Mouse (Mus musculus): ENCODE results near the gene Tmem120a. TPM values are rescaled to one million over a fixed set of nuclear protein-coding genes. Genes with fewer than 3 reads are reported as not detected.

The Tmem120a gene
- polyA plus RNA-seq, 2 experiments, result 5.7 to 16.0 TPM

DNA sequence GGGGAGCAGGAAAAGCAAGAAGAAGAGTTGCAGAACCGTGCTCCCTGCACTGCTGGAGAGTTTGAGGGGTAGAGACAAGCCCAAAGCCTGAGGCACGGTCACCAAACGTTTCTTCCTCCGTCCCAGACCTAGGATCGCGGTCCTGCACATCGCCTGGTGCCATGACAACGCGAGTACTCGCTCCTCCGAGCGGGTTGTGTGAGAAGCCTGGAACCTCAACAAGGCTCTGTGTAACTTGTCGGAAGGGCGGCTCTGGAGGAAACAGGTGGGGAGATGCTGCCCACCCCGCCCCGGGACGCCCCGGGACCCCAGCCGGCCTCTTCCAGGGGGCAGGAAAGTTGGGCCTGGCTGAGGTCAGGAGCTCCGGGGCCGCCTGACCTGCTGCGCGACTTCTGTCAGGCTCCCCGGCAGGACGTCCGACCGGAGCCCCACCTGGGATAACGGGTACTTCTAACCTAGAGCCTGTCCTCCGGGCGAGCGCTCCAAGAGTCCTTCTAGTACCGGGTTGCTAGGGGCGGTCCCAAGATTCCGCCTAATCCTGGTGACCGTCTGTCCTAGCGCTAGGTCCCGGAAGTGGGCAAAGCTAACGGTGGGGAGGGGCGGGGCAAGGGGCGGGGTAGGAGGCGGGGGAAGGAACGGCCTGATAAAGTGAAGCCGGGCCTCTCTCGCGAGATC lies 33.7 kb upstream of the Tmem120a start, which contains the start of gene Styxl1:
Gene Styxl1, minus strand, starts transcription at position 590 of the 675 bp plus-strand sequence.
- peaks cover 13 to 25% of the 10 kb centered on the region in 2 experiments for H3K4me1 ChIP-seq (replicated peaks; ENCODE audit: control insufficient read depth in 2 of 2, insufficient read depth in 2 of 2, low read length in 1 of 2)
- under 1% methylated on average over 45 of the region's 45 CpGs for WGBS (ENCODE audit: insufficient replicate concordance)

DNA sequence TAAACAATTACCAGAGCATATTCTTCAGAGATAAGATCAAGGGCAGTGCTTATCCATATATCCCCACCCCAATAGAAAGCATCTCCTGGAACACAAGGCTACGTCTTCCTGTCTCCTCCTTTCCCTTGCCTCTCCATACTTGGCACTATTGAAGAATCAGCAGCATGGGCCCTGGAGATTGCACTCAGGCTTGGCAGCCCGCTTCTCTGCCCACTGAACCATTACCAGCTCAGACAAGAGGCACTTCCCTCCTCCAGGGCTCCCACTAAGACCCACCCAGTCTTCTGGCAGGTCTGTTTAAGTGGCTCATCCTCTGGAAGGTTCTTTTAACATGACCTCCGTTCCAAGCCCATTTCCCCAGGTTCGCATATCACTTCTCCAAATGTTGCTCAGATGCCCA lies 32.3 kb upstream of the Tmem120a start:
- WGBS (ENCODE audit: insufficient replicate concordance), result 73% methylated on average over 4 of the region's 4 CpGs
- Histone ChIP-seq H3K9ac (replicated peaks) (no peak overlapping the region), H3K9me3 (ENCODE audit: control insufficient read depth, low read length) (no peaks in the 10 kb centered on the region), H3K27me3 (ENCODE audit: control insufficient read depth, insufficient read depth, low read length) (no peaks in the 10 kb centered on the region), H3K27ac (no peak overlapping the region), H3K4me1 (replicated peaks; ENCODE audit: control insufficient read depth in 2 of 2, insufficient read depth in 2 of 2, low read length in 1 of 2) (peaks cover 13 to 24% of the 10 kb centered on the region in 2 experiments), H3K4me2 (ENCODE audit: low read depth) (no peak overlapping the region), H3K4me3 (ENCODE audit: insufficient read depth in 1 of 2, low read depth in 2 of 2, low read length in 2 of 2) (no peak overlapping the region), H3K36me3 (replicated peaks; ENCODE audit: control insufficient read depth, insufficient read depth, low read depth) (no peaks in the 10 kb centered on the region; the same call in 1 of the 2 replicates)
- no peak for ATAC-seq (ENCODE audit: insufficient read depth)
- TF ChIP-seq CTCF (IDR thresholded peaks at IDR 0.05; ENCODE audit: low read depth), result no peak
- DNase-seq (ENCODE audit: low read depth in 3 of 3, low spot score in 3 of 3), result no peak

More for the DNA sequence above, 33.7 kb upstream of the Tmem120a start, which contains the start of gene Styxl1:
- peak in 1 of 3 experiments; percentile 35 for DNase-seq (ENCODE audit: low read depth in 3 of 3, low spot score in 3 of 3)
- TF ChIP-seq EP300 (IDR thresholded peaks at IDR 0.05; ENCODE audit: low read depth), result no peak
- TF ChIP-seq CTCF (IDR thresholded peaks at IDR 0.05; ENCODE audit: low read depth), result no peak
- Histone ChIP-seq H3K27ac (peak within 1 kb of the TSS; percentile 64), H3K4me3 (ENCODE audit: insufficient read depth in 1 of 2, low read depth in 2 of 2, low read length in 2 of 2) (peak within 1 kb of the TSS; percentile 70 to 90), H3K9ac (replicated peaks) (peak within 1 kb of the TSS; percentile 92), H3K36me3 (replicated peaks; ENCODE audit: control insufficient read depth, insufficient read depth, low read depth) (peaks cover 5% of the 10 kb centered on the region), H3K4me2 (ENCODE audit: low read depth) (peak within 1 kb of the TSS; percentile 96), H3K27me3 (ENCODE audit: control insufficient read depth, insufficient read depth, low read length) (no peaks in the 10 kb centered on the region), H3K9me3 (ENCODE audit: control insufficient read depth, low read length) (no peaks in the 10 kb centered on the region)
- peak; percentile 91 for ATAC-seq (ENCODE audit: insufficient read depth)

DNA sequence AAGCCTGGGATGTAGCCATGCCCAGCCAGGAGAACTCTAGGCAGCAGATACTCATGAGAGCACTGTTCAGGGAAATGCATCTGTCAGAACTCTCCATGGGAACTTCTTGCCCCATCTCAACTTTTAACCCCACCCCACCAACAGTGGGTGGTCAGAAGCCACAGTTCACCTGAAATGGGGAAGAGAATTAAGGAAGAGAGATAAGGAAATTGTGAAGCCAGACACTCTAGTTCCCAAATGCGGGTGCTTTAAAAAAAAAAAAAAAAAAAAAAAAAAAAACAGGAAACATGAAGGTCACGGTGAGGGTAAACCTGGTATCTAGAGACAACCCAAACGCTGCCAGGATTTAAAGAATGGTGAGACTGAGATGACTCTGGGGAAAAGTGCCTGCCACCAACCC lies 28.3 kb upstream of the Tmem120a start:
- Histone ChIP-seq H3K9ac (replicated peaks) (no peak overlapping the region), H3K36me3 (replicated peaks; ENCODE audit: control insufficient read depth, insufficient read depth, low read depth) (no peaks in the 10 kb centered on the region), H3K4me2 (ENCODE audit: low read depth) (no peak overlapping the region), H3K27ac (no peak overlapping the region), H3K4me1 (replicated peaks; ENCODE audit: control insufficient read depth in 2 of 2, insufficient read depth in 2 of 2, low read length in 1 of 2) (peaks cover 3 to 5% of the 10 kb centered on the region in 2 experiments), H3K4me3 (ENCODE audit: insufficient read depth in 1 of 2, low read depth in 2 of 2, low read length in 2 of 2) (no peak overlapping the region), H3K27me3 (ENCODE audit: control insufficient read depth, insufficient read depth, low read length) (no peaks in the 10 kb centered on the region), H3K9me3 (ENCODE audit: control insufficient read depth, low read length) (no peaks in the 10 kb centered on the region)
- DNase-seq (ENCODE audit: low read depth in 3 of 3, low spot score in 3 of 3) (no peak), ATAC-seq (ENCODE audit: insufficient read depth) (no peak)
- WGBS (ENCODE audit: insufficient replicate concordance), result 11% methylated on average over 3 of the region's 3 CpGs
- TF ChIP-seq EP300 (IDR thresholded peaks at IDR 0.05; ENCODE audit: low read depth) (no peak), CTCF (IDR thresholded peaks at IDR 0.05; ENCODE audit: low read depth) (no peak)

DNA sequence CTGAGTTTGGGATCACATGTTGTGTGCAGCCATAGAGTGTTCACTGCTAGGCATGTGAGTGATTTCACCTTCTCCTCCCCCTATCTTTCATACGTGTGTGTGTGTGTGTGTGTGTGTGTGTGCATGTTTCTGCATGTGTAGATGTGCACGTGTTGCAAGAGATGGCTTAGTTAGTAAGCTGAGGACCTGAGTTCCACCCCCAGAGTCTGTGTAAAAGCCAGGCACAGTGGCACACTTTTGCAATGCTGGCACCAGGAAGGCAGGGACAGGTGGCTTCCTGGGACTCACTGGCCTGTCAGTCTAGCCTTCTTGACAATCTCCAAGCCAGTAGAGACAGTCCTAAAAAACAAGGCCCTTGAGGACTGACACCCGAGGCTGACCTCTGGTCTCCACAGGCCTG lies 20.7 kb upstream of the Tmem120a start:
- TF ChIP-seq EP300 (IDR thresholded peaks at IDR 0.05; ENCODE audit: low read depth) (no peak), CTCF (IDR thresholded peaks at IDR 0.05; ENCODE audit: low read depth) (no peak)
- 41% methylated on average over 3 of the region's 3 CpGs for WGBS (ENCODE audit: insufficient replicate concordance)
- H3K36me3 ChIP-seq (replicated peaks; ENCODE audit: control insufficient read depth, insufficient read depth, low read depth), result no peaks in the 10 kb centered on the region
- no peak overlapping the region for H3K4me2 ChIP-seq (ENCODE audit: low read depth)
- H3K27ac ChIP-seq, result no peak overlapping the region
- H3K27me3 ChIP-seq (ENCODE audit: control insufficient read depth, insufficient read depth, low read length), result no peaks in the 10 kb centered on the region
- ATAC-seq (ENCODE audit: insufficient read depth) (no peak), DNase-seq (ENCODE audit: low read depth in 3 of 3, low spot score in 3 of 3) (no peak)
- no peak overlapping the region for H3K9ac ChIP-seq (replicated peaks)
- no peaks in the 10 kb centered on the region for H3K9me3 ChIP-seq (ENCODE audit: control insufficient read depth, low read length)
- H3K4me1 ChIP-seq (replicated peaks; ENCODE audit: control insufficient read depth in 2 of 2, insufficient read depth in 2 of 2, low read length in 1 of 2), result no peaks in the 10 kb centered on the region
- H3K4me3 ChIP-seq (ENCODE audit: insufficient read depth in 1 of 2, low read depth in 2 of 2, low read length in 2 of 2), result no peak overlapping the region

DNA sequence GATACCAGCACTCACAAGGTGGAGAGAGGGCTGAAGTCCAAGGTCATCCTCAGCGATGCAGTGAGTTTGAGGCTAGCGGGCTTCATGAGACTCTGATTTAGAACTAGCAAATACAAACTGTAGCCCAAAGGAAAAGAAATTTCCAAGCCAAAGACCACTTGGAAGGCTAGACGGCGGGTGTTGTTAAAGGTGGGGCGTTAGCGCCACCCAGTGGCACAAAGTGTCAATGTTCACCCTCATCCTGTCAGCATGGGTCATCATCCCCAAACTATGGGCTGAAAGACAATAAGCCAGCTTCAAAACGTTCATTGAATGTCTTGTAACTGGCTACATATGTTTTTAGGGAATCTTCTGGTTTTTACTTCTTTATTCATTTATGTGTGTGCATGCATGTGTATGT lies 19.3 kb upstream of the Tmem120a start:
- TF ChIP-seq EP300 (IDR thresholded peaks at IDR 0.05; ENCODE audit: low read depth) (no peak), CTCF (IDR thresholded peaks at IDR 0.05; ENCODE audit: low read depth) (peak; percentile 86)
- H3K4me2 ChIP-seq (ENCODE audit: low read depth), result no peak overlapping the region
- no peak overlapping the region for H3K9ac ChIP-seq (replicated peaks)
- H3K36me3 ChIP-seq (replicated peaks; ENCODE audit: control insufficient read depth, insufficient read depth, low read depth), result no peaks in the 10 kb centered on the region
- H3K4me1 ChIP-seq (replicated peaks; ENCODE audit: control insufficient read depth in 2 of 2, insufficient read depth in 2 of 2, low read length in 1 of 2), result no peaks in the 10 kb centered on the region
- ATAC-seq (ENCODE audit: insufficient read depth), result no peak
- DNase-seq (ENCODE audit: low read depth in 3 of 3, low spot score in 3 of 3), result no peak
- H3K27me3 ChIP-seq (ENCODE audit: control insufficient read depth, insufficient read depth, low read length), result no peaks in the 10 kb centered on the region
- H3K4me3 ChIP-seq (ENCODE audit: insufficient read depth in 1 of 2, low read depth in 2 of 2, low read length in 2 of 2), result no peak overlapping the region
- 2% methylated on average over 7 of the region's 7 CpGs for WGBS (ENCODE audit: insufficient replicate concordance)
- H3K27ac ChIP-seq, result no peak overlapping the region
- H3K9me3 ChIP-seq (ENCODE audit: control insufficient read depth, low read length), result no peaks in the 10 kb centered on the region

All from liver, embryonic 14.5 days (tissue).